Mouse (Mus musculus): ENCODE data around the gene Bri3. TPM values are rescaled to one million over a fixed set of nuclear protein-coding genes. Genes with fewer than 3 reads are reported as not detected.

The Bri3 gene
- polyA plus RNA-seq, 1 experiment from 2014 or later, result 118 TPM

DNA sequence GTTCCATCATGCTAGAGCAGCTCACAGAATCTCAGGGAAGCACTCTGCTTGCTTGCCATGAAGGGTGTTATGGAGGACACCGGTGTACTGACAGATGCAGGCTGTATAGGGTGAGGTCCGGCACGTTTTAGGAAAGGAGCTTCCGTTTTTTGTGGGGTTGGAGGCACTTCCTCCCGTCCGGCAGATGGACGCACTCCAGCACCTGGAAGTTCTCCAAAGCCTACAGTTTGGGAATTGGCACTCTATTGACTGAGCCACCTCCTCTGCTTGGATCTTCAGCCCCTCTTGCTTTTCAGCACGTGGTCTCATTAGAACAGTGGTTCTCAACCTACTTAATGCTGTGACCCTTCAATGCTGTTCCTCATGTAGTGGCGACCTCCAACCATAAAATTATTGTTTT, 183.6 kb downstream of the Bri3 start:
- ATAC-seq (replicated peaks; ENCODE audit: low FRiP score, low TSS enrichment, low read depth) (no peak), DNase-seq (ENCODE audit: low spot score) (no peak)
- Histone ChIP-seq H3K4me1 (replicated peaks; ENCODE audit: control insufficient read depth, insufficient read depth, low read length) (no peaks in the 10 kb centered on the region), H3K9ac (ENCODE audit: low read length) (no peak overlapping the region), H3K9me3 (ENCODE audit: control insufficient read depth, low read length) (no peaks in the 10 kb centered on the region), H3K27ac (ENCODE audit: low read depth) (no peak overlapping the region), H3K27me3 (replicated peaks; ENCODE audit: control insufficient read depth, insufficient read depth, low read length) (no peaks in the 10 kb centered on the region), H3K4me2 (ENCODE audit: low read length) (no peak overlapping the region), H3K4me3 (ENCODE audit: low read depth, low read length) (no peak overlapping the region), H3K36me3 (ENCODE audit: control insufficient read depth, insufficient read depth, low read length) (no peaks in the 10 kb centered on the region)
- WGBS, result 77% methylated on average over 9 of the region's 9 CpGs

- H3K4me3 ChIP-seq (ENCODE audit: low read depth, low read length), result no peak overlapping the region
- no peaks in the 10 kb centered on the region for H3K4me1 ChIP-seq (replicated peaks; ENCODE audit: control insufficient read depth, insufficient read depth, low read length)
- no peak overlapping the region for H3K9ac ChIP-seq (ENCODE audit: low read length)
- DNase-seq (ENCODE audit: low spot score) (no peak), ATAC-seq (replicated peaks; ENCODE audit: low FRiP score, low TSS enrichment, low read depth) (no peak)
- H3K27me3 ChIP-seq (replicated peaks; ENCODE audit: control insufficient read depth, insufficient read depth, low read length), result no peaks in the 10 kb centered on the region
- H3K36me3 ChIP-seq (ENCODE audit: control insufficient read depth, insufficient read depth, low read length), result no peaks in the 10 kb centered on the region
- no peaks in the 10 kb centered on the region for H3K9me3 ChIP-seq (ENCODE audit: control insufficient read depth, low read length)
- H3K27ac ChIP-seq (ENCODE audit: low read depth), result no peak overlapping the region
- no peak overlapping the region for H3K4me2 ChIP-seq (ENCODE audit: low read length)
- WGBS, result 73% methylated on average over 6 of the region's 6 CpGs
Measured at GRCm38 (mm10) chr5:144431481-144431880, 187.2 kb downstream of the Bri3 start.

- Histone ChIP-seq H3K27me3 (replicated peaks; ENCODE audit: control insufficient read depth, insufficient read depth, low read length) (no peaks in the 10 kb centered on the region), H3K27ac (ENCODE audit: low read depth) (no peak overlapping the region), H3K4me1 (replicated peaks; ENCODE audit: control insufficient read depth, insufficient read depth, low read length) (no peaks in the 10 kb centered on the region), H3K9ac (ENCODE audit: low read length) (no peak overlapping the region), H3K4me3 (ENCODE audit: low read depth, low read length) (no peak overlapping the region), H3K9me3 (ENCODE audit: control insufficient read depth, low read length) (no peaks in the 10 kb centered on the region), H3K4me2 (ENCODE audit: low read length) (no peak overlapping the region), H3K36me3 (ENCODE audit: control insufficient read depth, insufficient read depth, low read length) (no peaks in the 10 kb centered on the region)
- DNase-seq (ENCODE audit: low spot score), result no peak
- 76% methylated on average over 10 of the region's 10 CpGs for WGBS
- no peak for ATAC-seq (replicated peaks; ENCODE audit: low FRiP score, low TSS enrichment, low read depth)
Measured at GRCm38 (mm10) chr5:144439286-144440040, 195.2 kb downstream of the Bri3 start.

GRCm38 (mm10) chr5:144441831-144442271, 197.6 kb downstream of the Bri3 start:
- H3K9me3 ChIP-seq (ENCODE audit: control insufficient read depth, low read length), result no peaks in the 10 kb centered on the region
- no peaks in the 10 kb centered on the region for H3K36me3 ChIP-seq (ENCODE audit: control insufficient read depth, insufficient read depth, low read length)
- H3K4me1 ChIP-seq (replicated peaks; ENCODE audit: control insufficient read depth, insufficient read depth, low read length), result no peaks in the 10 kb centered on the region
- no peak overlapping the region for H3K4me2 ChIP-seq (ENCODE audit: low read length)
- WGBS, result 83% methylated on average over 12 of the region's 12 CpGs
- no peak overlapping the region for H3K4me3 ChIP-seq (ENCODE audit: low read depth, low read length)
- ATAC-seq (replicated peaks; ENCODE audit: low FRiP score, low TSS enrichment, low read depth) (no peak), DNase-seq (ENCODE audit: low spot score) (no peak)
- no peaks in the 10 kb centered on the region for H3K27me3 ChIP-seq (replicated peaks; ENCODE audit: control insufficient read depth, insufficient read depth, low read length)
- H3K27ac ChIP-seq (ENCODE audit: low read depth), result no peak overlapping the region
- H3K9ac ChIP-seq (ENCODE audit: low read length), result no peak overlapping the region

DNA sequence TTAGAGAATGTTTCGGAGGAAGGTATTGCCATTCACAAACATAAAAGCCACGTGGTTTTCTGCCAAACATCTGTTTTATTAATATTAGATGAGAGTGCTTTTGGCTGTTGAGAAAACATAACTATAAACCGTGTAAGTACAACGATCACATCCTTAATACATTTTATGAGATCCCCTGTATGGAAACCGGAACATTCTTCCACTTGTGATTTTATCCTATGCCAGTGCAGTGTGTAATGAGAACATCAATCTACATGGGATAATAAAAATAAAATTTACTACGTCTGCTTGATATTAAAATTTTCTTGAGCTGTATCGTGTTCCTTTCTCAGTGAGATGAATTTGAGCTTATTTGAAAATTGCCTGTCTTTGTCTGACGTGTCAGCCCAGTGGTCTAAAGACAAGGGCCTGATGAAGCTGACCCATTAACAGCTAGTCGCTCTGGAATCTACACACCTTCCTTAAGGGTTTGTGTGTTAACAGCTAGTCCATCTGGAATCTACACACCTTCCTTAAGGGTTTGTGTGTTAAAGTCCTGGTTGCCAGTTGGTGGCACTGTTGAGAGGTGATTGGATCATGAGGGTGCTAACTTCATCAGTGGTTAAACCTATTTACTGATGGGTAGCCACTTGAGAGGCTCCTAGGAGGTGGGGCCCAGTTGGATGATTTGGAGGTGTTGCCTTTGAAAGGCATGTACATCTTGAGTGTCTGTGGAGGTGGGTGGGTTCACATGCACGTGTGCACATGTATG, 202.4 kb downstream of the Bri3 start:
- DNase-seq (ENCODE audit: low spot score), result no peak
- no peak overlapping the region for H3K4me2 ChIP-seq (ENCODE audit: low read length)
- H3K9ac ChIP-seq (ENCODE audit: low read length), result no peak overlapping the region
- ATAC-seq (replicated peaks; ENCODE audit: low FRiP score, low TSS enrichment, low read depth), result no peak
- no peaks in the 10 kb centered on the region for H3K9me3 ChIP-seq (ENCODE audit: control insufficient read depth, low read length)
- H3K27ac ChIP-seq (ENCODE audit: low read depth), result no peak overlapping the region
- H3K4me1 ChIP-seq (replicated peaks; ENCODE audit: control insufficient read depth, insufficient read depth, low read length), result no peaks in the 10 kb centered on the region
- H3K27me3 ChIP-seq (replicated peaks; ENCODE audit: control insufficient read depth, insufficient read depth, low read length), result no peaks in the 10 kb centered on the region
- WGBS, result 80% methylated on average over 10 of the region's 10 CpGs
- no peaks in the 10 kb centered on the region for H3K36me3 ChIP-seq (ENCODE audit: control insufficient read depth, insufficient read depth, low read length)
- no peak overlapping the region for H3K4me3 ChIP-seq (ENCODE audit: low read depth, low read length)

GRCm38 (mm10) chr5:144447226-144447616, 203.0 kb downstream of the Bri3 start:
- Histone ChIP-seq H3K4me3 (ENCODE audit: low read depth, low read length) (no peak overlapping the region), H3K36me3 (ENCODE audit: control insufficient read depth, insufficient read depth, low read length) (no peaks in the 10 kb centered on the region), H3K4me2 (ENCODE audit: low read length) (no peak overlapping the region), H3K27ac (ENCODE audit: low read depth) (no peak overlapping the region), H3K27me3 (replicated peaks; ENCODE audit: control insufficient read depth, insufficient read depth, low read length) (no peaks in the 10 kb centered on the region), H3K9me3 (ENCODE audit: control insufficient read depth, low read length) (no peaks in the 10 kb centered on the region), H3K4me1 (replicated peaks; ENCODE audit: control insufficient read depth, insufficient read depth, low read length) (no peaks in the 10 kb centered on the region), H3K9ac (ENCODE audit: low read length) (no peak overlapping the region)
- no peak for ATAC-seq (replicated peaks; ENCODE audit: low FRiP score, low TSS enrichment, low read depth)
- WGBS, result 62% methylated on average over 8 of the region's 8 CpGs
- no peak for DNase-seq (ENCODE audit: low spot score)

GRCm38 (mm10) chr5:144447975-144448374, 203.7 kb downstream of the Bri3 start:
- no peaks in the 10 kb centered on the region for H3K4me1 ChIP-seq (replicated peaks; ENCODE audit: control insufficient read depth, insufficient read depth, low read length)
- no peaks in the 10 kb centered on the region for H3K9me3 ChIP-seq (ENCODE audit: control insufficient read depth, low read length)
- H3K4me3 ChIP-seq (ENCODE audit: low read depth, low read length), result no peak overlapping the region
- no peak overlapping the region for H3K27ac ChIP-seq (ENCODE audit: low read depth)
- no peaks in the 10 kb centered on the region for H3K27me3 ChIP-seq (replicated peaks; ENCODE audit: control insufficient read depth, insufficient read depth, low read length)
- no peak overlapping the region for H3K9ac ChIP-seq (ENCODE audit: low read length)
- WGBS, result 37% methylated on average over 5 of the region's 5 CpGs
- H3K4me2 ChIP-seq (ENCODE audit: low read length), result no peak overlapping the region
- H3K36me3 ChIP-seq (ENCODE audit: control insufficient read depth, insufficient read depth, low read length), result no peaks in the 10 kb centered on the region
- ATAC-seq (replicated peaks; ENCODE audit: low FRiP score, low TSS enrichment, low read depth), result no peak
- no peak for DNase-seq (ENCODE audit: low spot score)

- ATAC-seq (replicated peaks; ENCODE audit: low FRiP score, low TSS enrichment, low read depth) (no peak), DNase-seq (ENCODE audit: low spot score) (no peak)
- Histone ChIP-seq H3K4me2 (ENCODE audit: low read length) (no peak overlapping the region), H3K9me3 (ENCODE audit: control insufficient read depth, low read length) (no peaks in the 10 kb centered on the region), H3K9ac (ENCODE audit: low read length) (no peak overlapping the region), H3K4me1 (replicated peaks; ENCODE audit: control insufficient read depth, insufficient read depth, low read length) (peaks cover 5% of the 10 kb centered on the region), H3K27ac (ENCODE audit: low read depth) (no peak overlapping the region), H3K36me3 (ENCODE audit: control insufficient read depth, insufficient read depth, low read length) (no peaks in the 10 kb centered on the region), H3K4me3 (ENCODE audit: low read depth, low read length) (no peak overlapping the region), H3K27me3 (replicated peaks; ENCODE audit: control insufficient read depth, insufficient read depth, low read length) (no peaks in the 10 kb centered on the region)
- WGBS, result 60% methylated on average over 7 of the region's 7 CpGs
Measured at GRCm38 (mm10) chr5:144452776-144453455, 208.7 kb downstream of the Bri3 start.

Data from intestine, embryonic 14.5 days (tissue).